Mouse (Mus musculus): ENCODE measurements at regions not wholly inside any gene's neighbourhood (a gene's known extent, or its start where the extent isn't known, plus 50 kb on each side); places are given as distances from the start of the nearest gene placed in this dataset.
"Not testable (repeated sequence)": the region's sequence is repeated elsewhere in the genome, so short reads cannot be mapped to it uniquely, and the experiment has no call there.

- DNase-seq (ENCODE audit: extremely low spot score, low read depth, low spot score): no peak
These were observed 195.6 kb upstream of the Ctso start for GRCm38 (mm10) chr3:81736838-81737237.

- no peak for DNase-seq (ENCODE audit: extremely low spot score, low read depth, low spot score)
These were observed 190.3 kb upstream of the Ctso start for GRCm38 (mm10) chr3:81742124-81742523.

- DNase-seq (ENCODE audit: extremely low spot score, low read depth, low spot score): no peak
These were observed 182.2 kb upstream of the Ctso start for GRCm38 (mm10) chr3:81750164-81750563.

GRCm38 (mm10) chr3:81752955-81753354 lies 179.4 kb upstream of the Ctso start:
- no peak for DNase-seq (ENCODE audit: extremely low spot score, low read depth, low spot score)

GRCm38 (mm10) chr3:81760383-81760782 lies 172.0 kb upstream of the Ctso start:
- DNase-seq (ENCODE audit: extremely low spot score, low read depth, low spot score): no peak

GRCm38 (mm10) chr3:81760914-81761313 lies 171.5 kb upstream of the Ctso start:
- peak; percentile 85 for DNase-seq (ENCODE audit: extremely low spot score, low read depth, low spot score)

- no peak for DNase-seq (ENCODE audit: extremely low spot score, low read depth, low spot score)
These were observed 160.6 kb upstream of the Ctso start for GRCm38 (mm10) chr3:81771812-81772211.

GRCm38 (mm10) chr3:81773012-81773411 lies 159.4 kb upstream of the Ctso start:
- no peak for DNase-seq (ENCODE audit: extremely low spot score, low read depth, low spot score)

- no peak for DNase-seq (ENCODE audit: extremely low spot score, low read depth, low spot score)
These were observed 150.3 kb upstream of the Ctso start for GRCm38 (mm10) chr3:81782081-81782480.

- DNase-seq (ENCODE audit: extremely low spot score, low read depth, low spot score): peak; percentile 69
These were observed 149.4 kb upstream of the Ctso start for GRCm38 (mm10) chr3:81782921-81783541.

GRCm38 (mm10) chr3:81788915-81789314 lies 143.5 kb upstream of the Ctso start:
- DNase-seq (ENCODE audit: extremely low spot score, low read depth, low spot score): no peak

- no peak for DNase-seq (ENCODE audit: extremely low spot score, low read depth, low spot score)
These were observed 142.7 kb upstream of the Ctso start for GRCm38 (mm10) chr3:81789664-81790063.

GRCm38 (mm10) chr3:81802096-81802495 lies 130.3 kb upstream of the Ctso start:
- no peak for DNase-seq (ENCODE audit: extremely low spot score, low read depth, low spot score)

- no peak for DNase-seq (ENCODE audit: extremely low spot score, low read depth, low spot score)
These were observed 126.7 kb upstream of the Ctso start for GRCm38 (mm10) chr3:81805745-81806144.

GRCm38 (mm10) chr3:81809604-81810003 lies 122.8 kb upstream of the Ctso start:
- DNase-seq (ENCODE audit: extremely low spot score, low read depth, low spot score): no peak

GRCm38 (mm10) chr3:81820304-81820703 lies 112.1 kb upstream of the Ctso start:
- DNase-seq (ENCODE audit: extremely low spot score, low read depth, low spot score): no peak

- no peak for DNase-seq (ENCODE audit: extremely low spot score, low read depth, low spot score)
These were observed 102.9 kb upstream of the Ctso start for GRCm38 (mm10) chr3:81829525-81829924.

GRCm38 (mm10) chr3:81829966-81830599 lies 102.3 kb upstream of the Ctso start:
- no peak for DNase-seq (ENCODE audit: extremely low spot score, low read depth, low spot score)

GRCm38 (mm10) chr3:81835380-81836157 lies 96.8 kb upstream of the Ctso start:
- DNase-seq (ENCODE audit: extremely low spot score, low read depth, low spot score): no peak

GRCm38 (mm10) chr3:81836478-81836877 lies 95.9 kb upstream of the Ctso start:
- no peak for DNase-seq (ENCODE audit: extremely low spot score, low read depth, low spot score)

- not testable (repeated sequence) for DNase-seq (ENCODE audit: extremely low spot score, low read depth, low spot score)
These were observed 94.3 kb upstream of the Ctso start for GRCm38 (mm10) chr3:81838121-81838520.

- no peak for DNase-seq (ENCODE audit: extremely low spot score, low read depth, low spot score)
These were observed 67.9 kb upstream of the Ctso start for GRCm38 (mm10) chr3:81864487-81864886.

Data from hindlimb bud, embryonic 11.5 days (tissue).